ENCODE assay signal across 8 mouse cellular contexts in the genomic region with DNA sequence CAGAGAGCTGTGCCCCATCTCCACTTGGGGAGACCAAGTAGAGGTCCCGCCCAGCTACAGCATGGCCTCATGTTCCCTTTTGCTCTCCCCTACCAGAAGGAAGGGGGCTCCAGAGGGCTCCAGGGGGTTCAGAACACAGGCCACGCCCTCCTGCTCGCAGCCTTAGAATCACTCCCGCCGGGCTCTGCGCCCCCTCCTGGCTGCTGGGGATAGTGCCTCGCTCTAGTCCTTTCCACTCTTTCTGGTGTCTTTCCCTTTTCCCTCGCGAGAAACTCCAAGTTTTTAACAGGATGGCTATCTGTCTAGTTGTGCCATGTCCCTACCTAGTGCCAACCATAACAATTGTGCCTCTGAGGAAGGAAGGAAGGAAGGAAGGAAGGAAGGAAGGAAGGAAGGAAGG. TPM values are rescaled to one million over a fixed set of nuclear protein-coding genes. Genes with fewer than 3 reads are reported as not detected.
DNase-seq lines count a peak whose midpoint lies in the region; ATAC-seq lines count a peak whose summit lies in the region.

No protein-coding gene starts in this region.

- H3K4me1 ChIP-seq in forebrain, embryonic 13.5 days = peaks cover 16% of the 10 kb centered on the region; the same call in 1 of the 2 replicates

- peak; percentile 60 for ATAC-seq in forebrain, embryonic 13.5 days

- no peak overlapping the region for H3K27ac ChIP-seq in forebrain, embryonic 13.5 days

- peak; percentile 90 for DNase-seq in NIH3T3 (ENCODE audit: low read depth)
- peak; percentile 59 for DNase-seq in c-Kit-positive CD71-positive TER-119-negative erythroid progenitor cells, embryonic 14.5 days (ENCODE audit: low read depth)
- peak; percentile 83 for DNase-seq in heart, postnatal 4 days
- peak; percentile 81 to 83 for DNase-seq in layer of hippocampus, postnatal 10 days (ENCODE audit: low spot score in 2 of 2)
- peak; percentile 67 to 79 for DNase-seq in lung, postnatal 4 days
- peak; percentile 45 to 72 for DNase-seq in right cerebral cortex, adult 2 months (ENCODE audit: low spot score in 2 of 2)
- peak; percentile 46 for DNase-seq in yolk sac, embryonic 10.5 days (ENCODE audit: low spot score)

- 7% methylated on average over 9 of the region's 9 CpGs for WGBS in forebrain, embryonic 13.5 days

- peak overlapping the region; percentile 29 for H3K4me2 ChIP-seq in forebrain, embryonic 13.5 days

- peaks cover 26% of the 10 kb centered on the region for H3K27me3 ChIP-seq in forebrain, embryonic 13.5 days

- H3K36me3 ChIP-seq in forebrain, embryonic 13.5 days (ENCODE audit: poor library complexity, severe bottlenecking) = no peaks in the 10 kb centered on the region

- no peaks in the 10 kb centered on the region for H3K9me3 ChIP-seq in forebrain, embryonic 13.5 days (replicated peaks)

- no peak overlapping the region for H3K9ac ChIP-seq in forebrain, embryonic 13.5 days

- no peak overlapping the region for H3K4me3 ChIP-seq in forebrain, embryonic 13.5 days

RNA-seq across cellular contexts. Expression of a gene that starts 16.5 kb away (rescaled TPM):
- polyA plus RNA-seq in forebrain, embryonic 13.5 days (2015; fragmentation: Nextera tagmentation; extraction: Ambion mirVana) = 0.11 TPM in 1 of 2 replicates, not detected in the other
- 1 to 10 TPM; 1.0 to 1.3 TPM for total RNA-seq in heart, postnatal 4 days (2021)
- total RNA-seq in layer of hippocampus, postnatal 10 days (2021) = 1 to 10 TPM; 1.2 to 1.6 TPM

RNA-seq across cellular contexts. Expression of a gene that starts 38.0 kb away (rescaled TPM):
- 112 and 114 TPM in 2 replicates for polyA plus RNA-seq in forebrain, embryonic 13.5 days (2015; fragmentation: Nextera tagmentation; extraction: Ambion mirVana)
- 100 to 1,000 TPM; 128 to 131 TPM for total RNA-seq in heart, postnatal 4 days (2021)
- 10 to 100 TPM; 78.9 to 86.8 TPM for total RNA-seq in layer of hippocampus, postnatal 10 days (2021)
